Mouse (Mus musculus): Measurements from ENCODE around the gene Haspin.

DNA sequence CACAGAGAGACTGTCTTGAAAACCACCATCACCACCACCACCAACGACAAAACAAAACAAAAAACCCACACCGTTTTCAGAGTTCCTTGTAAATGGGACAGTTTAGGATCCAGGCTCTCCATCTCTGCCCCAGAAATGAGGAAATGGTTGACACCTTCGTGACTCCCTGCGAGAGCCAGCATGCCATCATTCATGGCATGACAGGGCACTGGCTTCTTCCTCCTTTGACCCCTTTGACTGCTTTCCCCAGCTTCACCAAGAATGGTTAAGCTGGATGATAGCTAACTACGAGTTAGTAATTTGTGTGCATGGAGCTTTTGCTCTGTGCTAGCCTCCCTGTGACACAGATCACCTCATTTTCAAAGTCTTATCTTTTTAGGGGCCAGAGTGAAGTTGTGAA lies 24.2 kb upstream of the Haspin start:
- TF ChIP-seq CTCF (IDR thresholded peaks at IDR 0.05; ENCODE audit: extremely low read depth, insufficient read length, insufficient replicate concordance, low read depth, low read length) (no peak), POLR2A (IDR thresholded peaks at IDR 0.05; ENCODE audit: low read depth, low read length) (no peak)
